ENCODE assay signal across 8 mouse cellular contexts in genomic region chr3:96593790-96594560, GRCm38 (mm10). TPM values are rescaled to one million over a fixed set of nuclear protein-coding genes. Genes with fewer than 3 reads are reported as not detected.
DNase-seq lines count a peak whose midpoint lies in the region; ATAC-seq lines count a peak whose summit lies in the region.

Gene Polr3gl, minus strand, starts transcription at chr3:96594181.

- H3K27ac ChIP-seq in hindbrain, embryonic 13.5 days = peak within 1 kb of the TSS; percentile 89

- DNase-seq in NIH3T3 (ENCODE audit: low read depth) = peak; percentile 94
- peak; percentile 97 to 98 for DNase-seq in cerebellum, postnatal 10 days
- peak; percentile 91 to 94 for DNase-seq in frontal cortex, postnatal 14 days (ENCODE audit: low spot score in 2 of 2)
- peak; percentile 93 for DNase-seq in layer of hippocampus, postnatal 36 days
- peak; percentile 97 for DNase-seq in lung, postnatal 36 days
- peak; percentile 96 for DNase-seq in retina, postnatal 1 day
- peak; percentile 89 to 91 for DNase-seq in urinary bladder, adult 18-20 months (ENCODE audit: low spot score in 2 of 2)

- under 1% methylated on average over 36 of the region's 38 CpGs for WGBS in hindbrain, embryonic 13.5 days

- H3K4me2 ChIP-seq in hindbrain, embryonic 13.5 days = peak within 1 kb of the TSS; percentile 69

- peaks cover 13% of the 10 kb centered on the region for H3K27me3 ChIP-seq in hindbrain, embryonic 13.5 days

- peaks cover 52% of the 10 kb centered on the region for H3K4me1 ChIP-seq in hindbrain, embryonic 13.5 days (replicated peaks)

- no peaks in the 10 kb centered on the region; the same call in 1 of the 2 replicates for H3K36me3 ChIP-seq in hindbrain, embryonic 13.5 days

- H3K9ac ChIP-seq in hindbrain, embryonic 13.5 days = peak within 1 kb of the TSS; percentile 76

- H3K9me3 ChIP-seq in hindbrain, embryonic 13.5 days = no peaks in the 10 kb centered on the region

- peak; percentile 83 for ATAC-seq in hindbrain, embryonic 13.5 days (ENCODE audit: low FRiP score)

- H3K4me3 ChIP-seq in hindbrain, embryonic 13.5 days = peak within 1 kb of the TSS; percentile 60

RNA-seq across cellular contexts. Expression of gene Polr3gl, which starts in this region (rescaled TPM):
- polyA plus RNA-seq in hindbrain, embryonic 13.5 days (2015; fragmentation: Nextera tagmentation; extraction: Ambion mirVana) = 38.3 and 39.3 TPM in 2 replicates
- total RNA-seq in layer of hippocampus, postnatal 36 days (2021) = 10 to 100 TPM; 32.4 to 34.2 TPM

Comparison
In these comparisons a context has a peak if more than half of its experiments do, and no peak if none do; other contexts are left out.
1. Peak in every context shown above with its lines: DNase-seq, ATAC-seq, H3K4me3 ChIP-seq and H3K27ac ChIP-seq.